Mouse (Mus musculus): ENCODE measurements around the gene Med13.
"Not testable (repeated sequence)": the region's sequence is repeated elsewhere in the genome, so short reads cannot be mapped to it uniquely, and the experiment has no call there.

Gene Med13

GRCm38 (mm10) chr11:86310280-86310679 is 47.1 kb downstream of the Med13 start:
- no peak for DNase-seq (ENCODE audit: low spot score)

- DNase-seq (ENCODE audit: low spot score): not testable (repeated sequence)
Measured at GRCm38 (mm10) chr11:86292201-86292600, 65.2 kb downstream of the Med13 start.

- DNase-seq (ENCODE audit: low spot score): no peak
Measured at GRCm38 (mm10) chr11:86291714-86292113, 65.7 kb downstream of the Med13 start.

- DNase-seq (ENCODE audit: low spot score): no peak
Measured at GRCm38 (mm10) chr11:86285729-86286128, 71.7 kb downstream of the Med13 start.

- DNase-seq (ENCODE audit: low spot score): no peak
Measured at GRCm38 (mm10) chr11:86278442-86279102, 78.8 kb downstream of the Med13 start.

- peak; percentile 91 for DNase-seq (ENCODE audit: low spot score)
Measured at GRCm38 (mm10) chr11:86257460-86258076, 99.8 kb downstream of the Med13 start, which contains the start of gene Ints2. Gene Ints2, minus strand, starts transcription at chr11:86257575.

- no peak for DNase-seq (ENCODE audit: low spot score)
Measured at GRCm38 (mm10) chr11:86257054-86257453, 100.3 kb downstream of the Med13 start.

GRCm38 (mm10) chr11:86253342-86253741 is 104.1 kb downstream of the Med13 start:
- DNase-seq (ENCODE audit: low spot score): no peak

GRCm38 (mm10) chr11:86232446-86232845 is 125.0 kb downstream of the Med13 start:
- DNase-seq (ENCODE audit: low spot score): no peak

GRCm38 (mm10) chr11:86231781-86232350 is 125.5 kb downstream of the Med13 start:
- no peak for DNase-seq (ENCODE audit: low spot score)

- DNase-seq (ENCODE audit: low spot score): no peak
Measured at GRCm38 (mm10) chr11:86226646-86227180, 130.7 kb downstream of the Med13 start.

- no peak for DNase-seq (ENCODE audit: low spot score)
Measured at GRCm38 (mm10) chr11:86225761-86226160, 131.6 kb downstream of the Med13 start.
